Mouse (Mus musculus) E14TG2a.4 (cell line): ENCODE results near the gene Gpx7.

Source experiments
- CTCF ChIP-seq: conservative IDR thresholded peaks from 2 replicates; pipeline ENCODE4 v1.5.1; 2014; ENCODE audit warnings: low read length
- NANOG ChIP-seq: IDR thresholded peaks from 2 replicates; pipeline ENCODE4 v1.6.1; 2014; ENCODE audit warnings: borderline replicate concordance, low read length, mixed read lengths
- POU5F1 ChIP-seq: IDR thresholded peaks from 2 replicates; pipeline ENCODE4 v1.6.1; 2014; ENCODE audit warnings: low read length, borderline replicate concordance

DNA sequence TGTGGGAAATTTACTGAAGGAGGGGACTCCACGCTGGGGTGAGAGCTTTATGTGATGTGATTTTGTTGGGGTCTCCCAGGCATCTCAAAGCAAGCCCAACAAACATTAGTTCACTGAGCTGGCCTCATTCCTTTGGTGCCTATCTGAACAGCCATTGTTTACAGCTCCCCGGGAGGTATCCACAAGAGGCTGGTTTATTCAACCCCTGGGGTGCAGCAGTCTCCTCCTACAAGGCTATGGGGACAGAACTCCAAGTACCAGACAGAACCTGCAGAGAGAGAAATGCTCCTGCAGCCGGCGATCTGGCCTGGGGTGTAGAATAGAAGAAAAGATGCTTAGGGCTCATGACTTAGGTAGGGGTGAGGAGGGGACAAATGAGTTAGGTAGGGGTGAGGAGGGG is 48.3 kb downstream of the Gpx7 start:
- TF ChIP-seq CTCF (no peak), POU5F1 (no peak), NANOG (no peak)
